Mouse (Mus musculus) MN1 (cell line): ENCODE measurements around the gene Cnmd.

ENCODE experiments used
- DNase-seq: peaks from one replicate; pipeline ENCODE4 v3.0.0-alpha.2; 2016; ENCODE audit warnings: low spot score

Cnmd gene

DNA sequence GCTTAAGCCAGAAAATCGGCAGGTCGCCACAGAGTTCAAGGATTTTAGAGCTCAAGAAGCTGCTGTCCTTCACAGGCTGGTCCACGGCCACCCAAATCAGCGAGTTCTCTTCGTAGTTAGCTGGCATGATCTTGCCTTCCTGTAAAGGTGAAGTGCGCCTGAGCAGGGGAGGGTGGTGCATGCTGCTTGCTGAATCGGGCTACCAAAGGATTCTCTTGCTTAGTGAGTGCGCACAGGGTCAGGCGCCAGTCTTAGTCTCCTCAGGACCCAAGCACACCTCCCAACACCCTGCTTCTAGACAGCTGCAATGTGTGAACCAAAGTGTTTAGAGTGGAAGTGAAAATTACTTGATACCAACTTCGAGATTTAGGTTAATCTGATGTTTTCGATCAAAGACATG is 16.6 kb downstream of the Cnmd start:
- no peak for DNase-seq

DNA sequence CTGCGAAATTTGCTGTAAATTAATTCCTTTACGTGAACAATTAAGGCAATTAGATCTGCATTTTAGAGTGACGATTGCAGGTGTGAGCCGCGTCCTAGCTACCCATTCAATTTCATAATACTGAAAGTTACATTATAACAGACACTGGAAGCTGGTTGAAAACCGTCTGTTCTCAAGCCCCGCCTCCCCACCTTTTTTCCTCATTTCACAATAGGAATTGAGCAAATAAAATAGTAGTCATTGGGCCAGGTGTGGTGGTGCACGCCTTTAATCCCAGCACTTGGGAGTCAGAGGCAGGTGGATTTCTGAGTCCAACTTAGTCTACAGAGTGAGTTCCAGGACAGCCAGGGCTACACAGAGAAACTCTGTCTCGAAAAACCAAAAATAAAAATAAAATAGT is 19.9 kb downstream of the Cnmd start:
- DNase-seq = no peak

DNA sequence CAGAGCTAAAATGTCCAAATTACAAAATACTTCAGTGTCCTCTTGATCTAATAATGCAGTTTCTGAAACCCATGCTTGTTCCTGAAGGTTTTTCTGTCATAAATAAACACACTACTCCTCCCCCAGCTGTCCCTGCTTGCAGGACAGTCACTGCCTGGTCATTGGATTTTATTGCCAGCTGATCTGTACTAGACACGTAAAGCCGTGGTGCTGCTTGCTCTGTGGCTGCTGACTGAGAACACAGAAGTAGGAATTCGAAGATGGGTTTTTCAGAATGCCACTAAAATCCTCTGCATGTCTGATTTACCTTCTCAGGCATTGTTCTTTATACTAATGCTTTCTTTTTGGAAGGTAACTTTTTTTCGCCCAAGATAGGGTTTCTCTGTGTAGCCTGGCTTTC is 25.2 kb downstream of the Cnmd start:
- no peak for DNase-seq

DNA sequence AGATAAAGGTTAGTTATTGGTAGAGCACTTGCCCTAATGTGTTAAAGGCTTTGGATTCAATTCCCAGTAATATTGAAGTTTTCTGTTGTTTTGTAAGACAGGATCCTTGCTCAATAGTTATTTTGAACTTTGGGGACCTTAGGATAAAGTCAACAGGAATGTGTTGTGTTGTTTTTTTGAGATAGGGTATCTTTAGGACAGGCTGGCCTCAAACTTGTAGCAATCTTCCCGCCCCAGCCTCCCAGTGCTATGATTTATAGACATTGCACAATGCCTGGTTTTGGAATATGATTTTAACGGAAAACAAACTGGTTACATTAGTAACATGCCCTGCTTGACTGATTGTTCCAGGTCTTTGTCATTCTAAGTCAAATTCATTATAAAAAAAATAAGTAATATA is 28.8 kb downstream of the Cnmd start:
- no peak for DNase-seq

DNA sequence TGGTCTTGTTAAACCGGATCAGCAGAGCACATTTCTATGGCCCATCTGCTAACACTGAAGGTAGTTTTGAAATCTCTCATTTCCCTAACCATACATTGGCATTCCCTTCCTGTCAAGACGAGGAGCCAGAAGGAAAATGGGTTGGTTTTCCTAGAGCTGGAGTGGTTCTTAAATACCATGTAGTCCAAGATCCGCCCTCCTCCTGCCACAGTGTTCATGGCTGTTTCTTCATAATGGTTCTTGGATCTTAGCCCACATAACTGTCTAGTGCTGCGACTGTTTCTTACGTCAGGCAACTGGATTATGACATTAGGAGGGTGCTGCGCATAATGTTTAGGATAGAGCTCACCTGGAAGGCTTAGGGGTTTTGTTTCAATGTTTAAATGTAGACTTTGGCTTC is 29.6 kb downstream of the Cnmd start:
- DNase-seq = no peak

DNA sequence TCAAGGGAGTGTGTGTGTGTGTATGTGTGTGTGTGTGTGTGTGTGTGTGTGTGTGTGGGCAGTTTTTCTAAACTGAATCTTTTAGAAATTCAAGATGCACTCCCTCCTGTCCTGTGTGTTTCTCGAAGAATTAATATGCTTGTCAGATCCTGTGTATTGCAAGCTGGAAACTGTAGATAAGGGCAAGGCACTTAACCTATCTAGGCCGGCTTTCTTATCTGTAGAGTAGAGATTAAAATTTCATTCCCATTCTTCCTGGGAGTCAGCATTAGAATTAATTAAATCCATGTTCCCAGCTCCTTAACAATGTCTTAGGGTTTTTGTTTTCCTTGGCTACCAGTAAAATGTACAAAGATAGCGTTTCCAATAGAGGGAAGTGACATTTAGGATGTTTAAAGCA is 40.8 kb downstream of the Cnmd start:
- DNase-seq = peak; percentile 24

DNA sequence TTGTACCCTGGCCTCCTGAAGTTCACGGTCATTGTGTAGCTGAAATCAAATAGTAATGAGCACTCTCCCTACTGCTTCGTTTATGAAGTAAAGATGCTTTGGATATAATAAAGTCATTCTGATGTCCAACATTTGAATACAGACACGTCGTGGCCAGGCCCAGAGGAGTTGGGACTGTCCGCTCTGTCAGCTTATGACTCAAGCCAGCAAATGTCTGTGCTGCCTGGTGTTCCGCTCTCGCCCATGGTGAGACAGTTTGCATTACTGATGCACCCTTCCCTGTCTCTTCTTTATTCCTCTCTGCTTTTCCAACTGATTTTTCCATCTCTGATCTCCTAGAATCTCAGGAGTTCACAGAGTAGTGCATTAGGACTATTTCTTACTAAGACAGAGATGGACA is 42.2 kb downstream of the Cnmd start:
- no peak for DNase-seq

DNA sequence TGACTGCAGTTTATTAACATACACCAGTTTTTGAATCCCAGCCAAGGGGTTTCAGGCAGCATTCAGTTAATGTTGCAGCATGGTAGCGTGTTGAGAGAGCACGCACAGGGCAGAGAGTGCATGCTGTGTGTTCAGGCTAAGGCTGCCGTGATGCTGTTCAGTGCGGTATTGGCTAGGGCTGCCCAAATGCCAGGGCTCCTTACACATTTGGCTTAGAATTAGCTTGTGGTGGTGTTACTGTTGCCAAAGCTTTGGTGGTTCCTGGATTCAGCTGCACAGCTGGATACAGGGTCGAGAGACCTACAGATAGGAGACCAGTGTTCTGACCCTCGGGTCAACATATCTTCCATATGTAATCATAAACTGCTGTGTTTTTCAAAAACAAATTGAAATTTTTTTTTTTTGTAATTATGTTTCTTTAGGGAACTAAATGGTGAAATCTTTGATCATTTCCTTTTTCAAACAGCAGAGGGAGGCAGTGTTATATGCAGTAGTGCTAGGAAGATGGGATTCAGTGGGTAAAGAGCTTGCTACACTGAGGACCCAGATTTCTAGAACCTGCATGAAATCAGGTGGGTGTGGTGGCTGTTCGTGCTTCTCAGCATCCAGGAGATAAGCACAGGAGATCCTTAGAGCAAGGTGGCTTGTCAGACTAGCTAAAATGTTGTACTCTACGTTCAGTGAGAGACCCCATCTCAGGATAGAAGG is 44.7 kb downstream of the Cnmd start:
- DNase-seq = peak; percentile 24

DNA sequence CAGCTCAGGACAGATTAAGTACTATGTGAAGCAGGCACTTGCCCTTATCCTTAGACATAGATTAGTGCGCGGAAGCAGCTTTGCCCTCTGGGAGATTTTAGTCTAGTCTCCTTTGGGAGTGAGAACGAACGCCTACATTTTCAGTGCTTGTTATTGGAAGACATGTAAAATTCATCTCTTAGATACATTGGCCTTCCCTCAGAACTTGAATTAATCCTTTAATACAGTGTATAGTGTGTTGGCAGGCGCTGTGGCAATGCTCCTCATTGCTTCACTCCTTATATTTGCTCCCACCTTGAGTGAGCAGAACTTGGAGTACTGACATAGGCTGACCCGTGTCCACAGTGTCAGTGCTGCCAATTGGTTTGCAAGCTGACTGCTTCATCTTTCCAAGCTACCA is 53.7 kb downstream of the Cnmd start:
- no peak for DNase-seq

DNA sequence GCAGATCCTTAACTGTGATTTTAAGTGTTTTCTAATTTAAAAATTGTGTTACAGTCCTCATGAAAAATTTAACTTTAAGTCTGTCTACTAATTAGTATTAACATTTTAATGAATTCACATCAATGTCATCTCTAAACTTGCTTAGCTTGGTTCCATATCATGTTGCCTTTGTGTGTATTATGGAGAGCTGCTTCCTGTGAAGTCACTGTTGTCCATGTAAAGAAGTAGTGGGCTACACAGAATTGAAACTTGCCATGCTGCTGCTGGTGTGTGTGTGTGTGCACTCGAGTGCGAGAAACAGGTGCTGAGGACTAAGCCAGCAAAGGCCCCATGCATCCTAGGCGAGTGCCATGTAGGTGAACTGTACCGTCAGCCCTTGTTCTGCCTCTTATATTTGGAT is 54.6 kb downstream of the Cnmd start:
- DNase-seq = no peak

DNA sequence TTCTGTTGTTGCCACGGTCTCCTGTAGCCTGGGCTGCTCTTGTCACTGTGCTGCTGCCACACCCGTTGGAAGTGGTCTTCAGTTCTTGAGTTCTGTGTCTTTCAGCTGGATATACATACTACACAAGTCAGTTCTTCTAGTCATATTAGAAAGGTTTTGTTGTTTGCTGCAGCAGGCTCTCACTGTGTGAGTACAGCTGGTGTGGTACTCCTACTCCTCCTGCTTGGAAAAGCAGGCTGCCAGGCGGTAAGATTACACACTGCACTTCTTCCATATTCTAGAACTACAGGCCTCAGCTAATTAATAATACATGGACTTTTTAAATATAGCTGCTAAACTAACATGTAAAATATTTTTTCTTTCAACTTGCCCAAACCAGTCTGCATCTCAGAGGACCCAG is 55.1 kb downstream of the Cnmd start:
- DNase-seq = no peak

DNA sequence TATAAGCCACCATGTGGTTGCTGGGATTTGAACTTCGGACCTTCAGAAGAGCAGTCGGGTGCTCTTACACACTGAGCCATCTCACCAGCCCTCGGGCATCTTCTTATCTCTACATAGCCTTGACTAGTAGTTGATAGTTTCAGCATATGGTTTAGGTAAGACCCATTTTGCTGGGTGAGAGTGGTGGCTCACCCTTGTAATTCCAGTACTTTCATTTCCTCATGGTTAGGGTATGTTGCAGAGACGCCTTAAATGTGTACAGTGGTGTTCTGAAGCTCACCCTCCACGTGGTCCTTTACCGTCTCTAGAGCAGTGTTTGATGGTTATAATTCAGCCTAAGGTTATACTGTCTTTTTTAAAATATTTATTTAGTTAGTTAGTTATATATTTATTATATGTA is 55.6 kb downstream of the Cnmd start:
- DNase-seq = no peak

DNA sequence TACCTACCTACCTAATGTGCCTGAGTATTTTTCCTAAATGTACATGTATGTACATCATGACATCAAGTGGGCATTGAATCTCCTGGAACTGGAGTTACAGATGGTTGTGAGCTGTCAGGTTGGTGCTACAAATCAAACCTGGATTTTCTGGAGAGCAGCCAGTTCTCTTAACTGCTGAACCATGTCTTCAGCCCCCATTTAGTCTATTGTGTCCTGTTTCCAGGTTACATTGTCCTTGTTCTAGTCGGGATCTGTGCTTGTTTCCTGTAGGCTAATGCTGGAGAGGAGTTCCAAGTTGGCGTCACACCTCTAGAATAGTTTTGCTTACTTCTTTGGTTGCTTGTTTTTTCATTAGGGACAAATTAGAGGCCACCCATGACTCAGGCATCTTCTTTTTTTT is 56.1 kb downstream of the Cnmd start:
- DNase-seq = no peak

DNA sequence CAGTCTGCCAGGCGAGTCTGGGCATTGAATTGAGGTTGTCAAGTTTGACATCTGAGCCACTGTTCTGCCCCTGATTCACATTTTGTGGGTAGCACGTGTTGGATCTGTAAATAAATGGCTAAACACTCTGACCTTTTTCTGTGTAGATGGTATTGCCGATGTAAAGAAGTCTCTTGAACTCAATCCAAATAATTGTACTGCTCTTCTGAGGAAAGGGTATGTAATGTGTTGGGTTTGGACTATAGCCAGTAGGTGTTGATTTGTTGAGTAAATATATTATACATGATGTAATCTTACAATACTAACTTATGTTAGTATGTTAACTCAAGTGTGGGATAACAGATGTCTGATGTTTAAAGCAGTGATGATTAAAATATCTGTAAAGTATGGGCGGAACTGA is 65.4 kb downstream of the Cnmd start:
- DNase-seq = no peak

DNA sequence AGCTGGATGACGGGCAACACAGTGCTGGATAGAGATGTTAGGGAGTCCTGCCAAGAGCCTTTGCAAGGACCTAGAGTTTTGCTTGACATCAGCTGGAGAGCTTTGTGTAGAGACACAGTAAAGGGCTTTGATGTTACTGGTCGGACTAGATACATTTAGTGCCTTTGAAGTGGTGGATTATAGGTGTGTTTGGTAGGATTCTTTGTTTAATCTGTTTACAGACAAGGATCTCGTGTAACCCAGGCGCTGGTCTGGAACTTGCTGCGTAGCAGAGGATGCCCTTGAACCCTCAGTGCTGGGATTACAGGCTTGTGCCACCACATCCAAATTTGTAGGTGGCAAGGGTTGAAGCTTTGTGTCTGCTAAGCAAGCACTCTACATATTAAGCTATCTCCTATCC is 67.9 kb downstream of the Cnmd start:
- no peak for DNase-seq

DNA sequence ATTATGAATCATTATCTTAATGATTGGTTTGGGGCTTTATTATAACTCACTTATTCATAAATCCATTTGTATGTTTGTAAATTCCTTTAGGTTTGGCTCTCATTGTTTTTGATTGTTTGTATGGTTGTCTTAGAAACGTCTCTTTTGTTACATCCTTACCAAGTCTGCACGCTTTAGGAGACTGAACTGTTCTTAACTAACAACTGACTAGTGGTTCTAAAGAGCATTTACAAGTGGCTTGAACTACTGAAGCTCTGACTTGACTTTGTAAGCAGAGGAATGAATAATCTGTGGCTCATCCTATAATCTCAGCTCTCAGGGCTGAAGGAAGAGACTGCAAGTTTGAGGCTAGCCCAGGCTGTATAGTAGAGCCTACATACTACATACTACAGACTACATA is 70.4 kb downstream of the Cnmd start:
- DNase-seq = no peak

DNA sequence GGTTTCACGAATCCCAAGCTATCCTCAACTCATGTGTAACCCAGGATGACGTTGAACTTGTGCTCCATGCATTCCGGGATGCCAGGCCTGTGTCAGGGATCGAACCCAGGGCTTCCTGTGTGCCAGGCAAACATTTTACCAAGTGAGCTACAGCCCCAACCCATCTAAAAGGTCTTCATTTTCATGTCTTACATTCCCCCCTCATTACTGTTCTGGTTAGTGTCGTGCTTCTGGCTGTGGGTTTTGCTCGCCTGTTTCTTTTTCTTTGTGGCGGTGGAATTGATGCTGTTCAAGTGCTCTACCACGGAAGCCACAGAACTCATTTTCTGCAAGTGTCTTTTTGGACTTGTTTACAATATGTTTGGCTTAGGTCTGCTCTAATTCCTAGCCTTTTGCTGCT is 71.1 kb downstream of the Cnmd start:
- DNase-seq = no peak

DNA sequence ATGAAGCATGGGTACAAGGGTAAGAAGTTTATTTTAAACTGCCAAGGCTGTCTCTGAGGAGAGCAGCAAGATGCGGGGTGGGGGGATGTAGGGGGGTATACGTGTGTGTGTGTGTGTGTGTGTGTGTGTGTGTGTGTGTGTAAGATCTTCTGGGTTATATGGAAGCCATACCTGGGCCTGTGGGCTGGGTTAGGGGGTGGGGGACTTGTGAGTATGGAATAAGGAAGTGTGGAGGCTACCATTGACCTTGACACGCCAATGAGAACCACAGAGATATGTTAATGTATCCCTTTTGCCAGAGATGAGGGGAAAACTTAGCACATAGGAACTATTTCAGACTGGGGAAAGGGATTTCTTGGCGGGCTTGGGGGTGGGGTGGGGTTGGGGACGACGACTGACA is 72.6 kb downstream of the Cnmd start:
- DNase-seq = no peak

DNA sequence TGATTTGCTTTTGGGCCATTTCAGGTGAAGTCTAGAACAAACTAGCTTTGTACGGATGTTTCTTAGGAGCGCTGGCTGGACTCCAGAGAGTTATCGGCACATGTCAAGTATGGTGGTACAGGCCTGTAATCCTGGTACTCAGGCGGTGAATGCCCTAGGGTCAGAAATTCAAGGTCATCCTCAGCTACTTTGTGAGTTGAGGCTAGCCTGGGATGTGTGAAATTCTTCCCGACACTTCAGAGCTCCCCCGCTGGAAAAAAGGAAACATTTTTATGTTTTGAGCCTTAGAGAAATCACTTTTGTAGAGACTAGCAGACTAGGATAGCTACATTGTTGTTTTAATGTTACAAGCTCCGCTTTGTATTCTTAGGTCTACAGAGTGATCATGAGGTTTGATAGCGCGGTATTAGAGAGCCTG is 73.4 kb downstream of the Cnmd start:
- peak; percentile 22 for DNase-seq

DNA sequence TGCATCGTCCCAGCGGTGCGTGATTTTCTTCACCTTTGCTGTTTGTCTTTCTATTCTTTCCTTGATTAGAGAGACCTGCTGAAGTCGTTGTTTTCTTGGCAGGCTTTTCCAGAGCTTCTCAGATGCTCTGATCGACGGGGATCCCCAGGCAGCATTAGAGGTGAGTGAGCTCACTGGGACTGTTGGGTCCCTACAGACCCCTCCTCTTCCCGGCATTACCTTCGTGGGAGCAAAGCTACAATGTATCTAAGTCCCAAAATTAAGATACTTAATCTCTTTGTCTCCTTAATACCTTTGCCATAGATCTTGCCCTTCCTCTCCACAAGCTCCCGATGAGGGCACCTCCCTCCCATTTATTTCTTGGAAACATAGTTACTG is 74.1 kb downstream of the Cnmd start:
- DNase-seq = no peak
